In genomic region chr11:32546483-32546882, GRCm38 (mm10) we compare ENCODE assay signal across 11 mouse cellular contexts. TPM values are rescaled to one million over a fixed set of nuclear protein-coding genes. Genes with fewer than 3 reads are reported as not detected.
DNase-seq lines count a peak whose midpoint lies in the region; TF ChIP-seq lines count a peak whose summit lies in the region.
"Had no signal": no experiment of that assay in that cellular context is flagged by ENCODE, and none has a peak within 500 bp of the region (broad histone marks: within the 10 kb centered on the region; RNA-seq: fewer than 3 reads in every experiment).

No protein-coding gene starts in this region.

- intact Hi-C loops in gastrocnemius, adult 2 months (cut with DNase I): loop anchor here (5.0 kb wide), 1 partner anchor 41 kb away; no protein-coding TSS in a partner anchor

- H3K4me3 ChIP-seq in gastrocnemius, adult 2 months: no peak overlapping the region
- H3K4me3 ChIP-seq: neural tube, embryonic 12.5 days; stomach, embryonic 15.5 days had no signal

- no peak for TF ChIP-seq CTCF in gastrocnemius, adult 2 months (IDR thresholded peaks at IDR 0.05)

- DNase-seq in adrenal gland, postnatal 10 days: peak; percentile 79
- no peak for DNase-seq in adrenal gland, adult 18-20 months (ENCODE audit: low spot score in 2 of 2)
- DNase-seq in kidney, postnatal 14 days: peak; percentile 38
- DNase-seq in kidney, adult 9 months: no peak
- DNase-seq in adipocyte (ENCODE audit: low spot score): peak; percentile 72
- peak; percentile 85 for DNase-seq in gastrocnemius, adult 2 months
- DNase-seq in retina, embryonic 14.5 days (ENCODE audit: low spot score): no peak
- no peak for DNase-seq in thymus, postnatal 14 days
- DNase-seq: embryo, embryonic 11 days had no signal

- peak overlapping the region; percentile 78 for H3K27ac ChIP-seq in gastrocnemius, adult 2 months
- H3K27ac ChIP-seq: neural tube, embryonic 12.5 days; stomach, embryonic 15.5 days had no signal

RNA-seq across cellular contexts. Expression of gene Stk10, which starts 13.4 kb away (rescaled TPM):
- total RNA-seq in adrenal gland, postnatal 10 days (2021): 10 to 100 TPM; 11.9 to 15.1 TPM
- total RNA-seq in adrenal gland, adult 18-20 months (2021): 10 to 100 TPM in 1 of 2 experiments, 1 to 10 TPM in 1; 9.8 to 13.3 TPM
- total RNA-seq in gastrocnemius, adult 2 months (2021): 1 to 10 TPM; 1.9 to 3.8 TPM

RNA-seq across cellular contexts. Expression of gene Efcab9, which starts 14.6 kb away (rescaled TPM):
- total RNA-seq in adrenal gland, postnatal 10 days (2021): 1 to 10 TPM in 1 of 2 experiments, under 1 TPM in 1; 0.93 to 1.2 TPM
- total RNA-seq in adrenal gland, adult 18-20 months (2021): 1 to 10 TPM; 1.0 to 1.6 TPM
- total RNA-seq in gastrocnemius, adult 2 months (2021): 1 to 10 TPM; 1.0 to 2.0 TPM

Comparison
In these comparisons a context has a peak if more than half of its experiments do, and no peak if none do; other contexts are left out.
1. DNase-seq: peak in adrenal gland, postnatal 10 days (single experiment), kidney, postnatal 14 days (single experiment), adipocyte (single experiment) and gastrocnemius, adult 2 months (single experiment); none in adrenal gland, adult 18-20 months (0 of 2), kidney, adult 9 months (single experiment), retina, embryonic 14.5 days (single experiment) and thymus, postnatal 14 days (single experiment).